Mouse (Mus musculus): ENCODE data around the gene En1.

En1 gene

GRCm38 (mm10) chr1:120602031-120602730 is at the start of gene En1:
Gene En1 (plus strand): TSS chr1:120602418.
- DNase-seq (ENCODE audit: low spot score), result peak; percentile 84

- DNase-seq (ENCODE audit: low spot score), result no peak
Measured at GRCm38 (mm10) chr1:120556926-120557846, 45.0 kb upstream of the En1 start.

- DNase-seq (ENCODE audit: low spot score), result no peak
Measured at GRCm38 (mm10) chr1:120558341-120559285, 43.6 kb upstream of the En1 start.

- DNase-seq (ENCODE audit: low spot score), result no peak
Measured at GRCm38 (mm10) chr1:120559911-120560310, 42.3 kb upstream of the En1 start.

GRCm38 (mm10) chr1:120581306-120581705 is 20.9 kb upstream of the En1 start:
- DNase-seq (ENCODE audit: low spot score), result no peak

GRCm38 (mm10) chr1:120585481-120585880 is 16.7 kb upstream of the En1 start:
- no peak for DNase-seq (ENCODE audit: low spot score)

- peak; percentile 93 for DNase-seq (ENCODE audit: low spot score)
Measured at GRCm38 (mm10) chr1:120586500-120587110, 15.6 kb upstream of the En1 start.

GRCm38 (mm10) chr1:120587431-120587830 is 14.8 kb upstream of the En1 start:
- no peak for DNase-seq (ENCODE audit: low spot score)

- DNase-seq (ENCODE audit: low spot score), result no peak
Measured at GRCm38 (mm10) chr1:120587960-120588359, 14.3 kb upstream of the En1 start.

GRCm38 (mm10) chr1:120588362-120589027 is 13.7 kb upstream of the En1 start:
- no peak for DNase-seq (ENCODE audit: low spot score)

- DNase-seq (ENCODE audit: low spot score), result no peak
Measured at GRCm38 (mm10) chr1:120593236-120593919, 8.8 kb upstream of the En1 start.

- peak; percentile 76 for DNase-seq (ENCODE audit: low spot score)
Measured at GRCm38 (mm10) chr1:120594603-120595002, 7.6 kb upstream of the En1 start.

- peak; percentile 28 for DNase-seq (ENCODE audit: low spot score)
Measured at GRCm38 (mm10) chr1:120595471-120596240, 6.6 kb upstream of the En1 start.

GRCm38 (mm10) chr1:120596319-120596718 is 5.9 kb upstream of the En1 start:
- peak; percentile 68 for DNase-seq (ENCODE audit: low spot score)

- peak; percentile 8 for DNase-seq (ENCODE audit: low spot score)
Measured at GRCm38 (mm10) chr1:120596784-120597183, 5.4 kb upstream of the En1 start.

- peak; percentile 47 for DNase-seq (ENCODE audit: low spot score)
Measured at GRCm38 (mm10) chr1:120597271-120597670, 4.9 kb upstream of the En1 start.

- peak; percentile 27 for DNase-seq (ENCODE audit: low spot score)
Measured at GRCm38 (mm10) chr1:120598196-120598940, 3.9 kb upstream of the En1 start.

GRCm38 (mm10) chr1:120599321-120600148 is 2.7 kb upstream of the En1 start:
- DNase-seq (ENCODE audit: low spot score), result peak; percentile 18
